Mouse (Mus musculus) liver, embryonic 11.5 days (tissue): ENCODE data around the gene Mmp14. TPM values are rescaled to one million over a fixed set of nuclear protein-coding genes. Genes with fewer than 3 reads are reported as not detected.

ENCODE experiments used
- ATAC-seq: fragments of 200-750 bp; cut with Nextera tagmentation; replicated peaks from 2 replicates; pipeline ENCODE4 v1.8.0; 2017; ENCODE audit warnings: moderate number of reproducible peaks, mild to moderate bottlenecking, moderate TSS enrichment, moderate library complexity; ENCODE audit not compliant: low FRiP score
- DNase-seq: peaks from one replicate; pipeline ENCODE4 v3.0.0-alpha.2; 2017; ENCODE audit warnings: low spot score
- H3K27ac ChIP-seq: fragments of 300-500 bp; sonication (generic); 2 replicates; pipeline ENCODE4 v1.5.1; 2014; ENCODE audit warnings: mild to moderate bottlenecking, low read depth, low read length, control low read depth
- H3K27me3 ChIP-seq: fragments of 300-500 bp; sonication (generic); replicated peaks from 2 replicates; pipeline ENCODE4 v1.6.1; 2014; ENCODE audit warnings: low read length, mixed read lengths; ENCODE audit not compliant: control insufficient read depth, insufficient read depth
- H3K36me3 ChIP-seq: fragments of 300-500 bp; sonication (generic); 2 replicates; pipeline ENCODE4 v1.6.1; 2014; ENCODE audit warnings: mild to moderate bottlenecking, low read length, moderate library complexity, mixed read lengths; ENCODE audit not compliant: control insufficient read depth, insufficient read depth
- H3K4me1 ChIP-seq: fragments of 300-500 bp; sonication (generic); replicated peaks from 2 replicates; pipeline ENCODE4 v1.6.1; 2014; ENCODE audit warnings: low read length, mixed read lengths; ENCODE audit not compliant: control insufficient read depth, insufficient read depth
- H3K4me2 ChIP-seq: fragments of 300-500 bp; sonication (generic); 2 replicates; pipeline ENCODE4 v1.6.1; 2014; ENCODE audit warnings: mild to moderate bottlenecking, control low read depth, moderate library complexity
- H3K4me3 ChIP-seq: fragments of 300-500 bp; sonication (generic); 2 replicates; pipeline ENCODE4 v1.5.1; 2014; ENCODE audit warnings: low read depth, low read length, control low read depth
- H3K9ac ChIP-seq: fragments of 300-500 bp; sonication (generic); 2 replicates; pipeline ENCODE4 v1.6.1; 2014; ENCODE audit warnings: low read depth, low read length, control low read depth
- H3K9me3 ChIP-seq: fragments of 300-500 bp; sonication (generic); 2 replicates; pipeline ENCODE4 v1.6.1; 2016; ENCODE audit warnings: low read length, inconsistent platforms, mixed read lengths; ENCODE audit not compliant: control insufficient read depth
- WGBS: fragments of 180-500 bp; shearing (Covaris S2); extraction: QIAGEN DNeasy Blood & Tissue Kit; methylation state at CpG from one replicate; pipeline ENCODE4 v1.1.7; 2014; 5-methylcytosine and 5-hydroxymethylcytosine counted together
- polyA plus RNA-seq: library from polyadenylated mRNA; unstranded; fragments of >200 nt; fragmentation: Nextera tagmentation; extraction: Ambion mirVana; gene quantifications from 2 replicates; pipeline ENCODE4 v1.2.1, GENCODE M21; 2014

Gene Mmp14
- polyA plus RNA-seq, 1 experiment from 2014 or later: 57.6 TPM

DNA sequence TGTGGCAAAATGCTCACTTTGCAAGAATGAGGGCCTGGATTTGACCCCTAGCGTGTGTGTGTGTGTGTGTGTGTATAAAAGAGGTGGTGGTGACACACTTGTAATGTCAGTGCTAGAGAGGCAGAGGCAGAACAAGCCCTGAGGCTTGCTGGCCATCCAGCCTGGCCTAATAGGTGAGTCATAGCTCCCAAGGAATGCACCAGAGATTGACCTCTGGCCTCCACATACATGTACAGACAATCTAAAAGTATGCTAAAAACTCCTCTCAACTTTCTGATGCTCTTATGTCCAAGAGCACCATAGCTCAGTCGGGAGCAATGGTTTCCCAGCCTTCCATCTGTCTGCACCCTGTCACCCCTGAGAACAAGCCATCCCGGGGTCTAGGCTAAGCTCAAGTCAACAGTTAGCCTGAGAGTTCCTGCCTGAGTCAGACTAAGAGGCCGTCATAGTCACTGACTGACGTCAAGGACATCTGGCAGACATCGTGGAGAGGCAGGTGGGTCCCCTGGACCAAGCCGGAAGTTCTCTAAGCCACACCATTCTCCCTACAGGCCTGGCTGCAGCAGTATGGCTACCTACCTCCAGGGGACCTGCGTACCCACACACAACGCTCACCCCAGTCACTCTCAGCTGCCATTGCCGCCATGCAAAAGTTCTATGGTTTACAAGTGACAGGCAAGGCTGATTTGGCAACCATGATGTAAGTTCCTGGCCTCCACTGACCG is 3.9 kb downstream of the Mmp14 start:
- Histone ChIP-seq H3K4me3 (no peak overlapping the region), H3K27me3 (peaks cover 33% of the 10 kb centered on the region), H3K4me1 (peaks cover 26% of the 10 kb centered on the region), H3K4me2 (no peak overlapping the region), H3K36me3 (peaks cover 12% of the 10 kb centered on the region), H3K9ac (no peak overlapping the region), H3K9me3 (no peaks in the 10 kb centered on the region), H3K27ac (no peak overlapping the region)
- no peak for ATAC-seq
- DNase-seq: no peak
- 78% methylated on average over 11 of the region's 11 CpGs for WGBS

DNA sequence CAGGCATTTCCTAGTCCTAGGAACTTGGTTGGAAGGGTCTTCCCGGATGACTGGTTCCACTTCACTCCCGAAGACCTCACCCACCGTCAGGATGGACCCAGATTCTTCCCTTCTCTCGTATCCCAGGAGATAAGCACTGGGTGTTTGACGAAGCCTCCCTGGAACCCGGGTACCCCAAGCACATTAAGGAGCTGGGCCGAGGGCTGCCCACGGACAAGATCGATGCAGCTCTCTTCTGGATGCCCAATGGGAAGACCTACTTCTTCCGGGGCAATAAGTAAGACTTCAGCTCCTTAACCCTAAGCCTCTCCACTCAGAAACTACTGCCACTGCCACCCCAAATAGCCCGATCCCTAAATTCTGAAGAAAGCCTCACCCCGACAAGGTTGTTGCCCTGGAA is 7.7 kb downstream of the Mmp14 start:
- H3K4me3 ChIP-seq: no peak overlapping the region
- peaks cover 4% of the 10 kb centered on the region; the same call in 1 of the 2 replicates for H3K27me3 ChIP-seq
- no peak for DNase-seq
- no peak for ATAC-seq
- H3K9ac ChIP-seq: no peak overlapping the region
- no peak overlapping the region for H3K27ac ChIP-seq
- 85% methylated on average over 12 of the region's 12 CpGs for WGBS
- peaks cover 16% of the 10 kb centered on the region for H3K36me3 ChIP-seq
- peaks cover 9% of the 10 kb centered on the region; the same call in 1 of the 2 replicates for H3K4me1 ChIP-seq
- no peak overlapping the region for H3K4me2 ChIP-seq
- H3K9me3 ChIP-seq: no peaks in the 10 kb centered on the region

DNA sequence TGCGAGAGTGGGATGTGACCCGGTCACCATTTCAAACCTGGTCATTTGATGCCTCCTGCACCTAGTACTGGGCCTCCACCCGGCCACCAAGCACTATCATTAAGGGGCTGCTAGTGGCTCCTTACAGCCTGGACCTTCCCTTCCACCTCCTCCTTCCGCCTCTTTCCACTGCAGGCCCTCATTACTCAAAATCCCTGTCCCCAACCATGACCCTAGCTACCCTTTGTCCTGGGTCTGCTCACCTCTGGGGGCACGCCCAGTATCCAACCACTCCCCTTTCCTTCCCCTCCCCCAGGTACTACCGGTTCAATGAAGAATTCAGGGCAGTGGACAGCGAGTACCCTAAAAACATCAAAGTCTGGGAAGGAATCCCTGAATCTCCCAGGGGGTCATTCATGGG is 8.2 kb downstream of the Mmp14 start:
- no peak for ATAC-seq
- no peak overlapping the region for H3K4me3 ChIP-seq
- H3K9ac ChIP-seq: no peak overlapping the region
- no peak overlapping the region for H3K4me2 ChIP-seq
- H3K27me3 ChIP-seq: peaks cover 4% of the 10 kb centered on the region; the same call in 1 of the 2 replicates
- H3K36me3 ChIP-seq: peaks cover 16% of the 10 kb centered on the region
- H3K4me1 ChIP-seq: peaks cover 9% of the 10 kb centered on the region; the same call in 1 of the 2 replicates
- no peak overlapping the region for H3K27ac ChIP-seq
- H3K9me3 ChIP-seq: no peaks in the 10 kb centered on the region
- no peak for DNase-seq
- 71% methylated on average over 7 of the region's 7 CpGs for WGBS

DNA sequence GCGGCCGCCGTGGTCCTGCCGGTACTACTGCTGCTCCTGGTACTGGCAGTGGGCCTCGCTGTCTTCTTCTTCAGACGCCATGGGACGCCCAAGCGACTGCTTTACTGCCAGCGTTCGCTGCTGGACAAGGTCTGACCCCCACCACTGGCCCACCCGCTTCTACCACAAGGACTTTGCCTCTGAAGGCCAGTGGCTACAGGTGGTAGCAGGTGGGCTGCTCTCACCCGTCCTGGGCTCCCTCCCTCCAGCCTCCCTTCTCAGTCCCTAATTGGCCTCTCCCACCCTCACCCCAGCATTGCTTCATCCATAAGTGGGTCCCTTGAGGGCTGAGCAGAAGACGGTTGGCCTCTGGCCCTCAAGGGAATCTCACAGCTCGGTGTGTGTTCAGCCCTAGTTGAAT is 9.1 kb downstream of the Mmp14 start:
- ATAC-seq: no peak
- H3K4me2 ChIP-seq: no peak overlapping the region
- H3K4me1 ChIP-seq: peaks cover 12% of the 10 kb centered on the region
- peaks cover 4% of the 10 kb centered on the region; the same call in 1 of the 2 replicates for H3K27me3 ChIP-seq
- H3K9me3 ChIP-seq: no peaks in the 10 kb centered on the region
- no peak overlapping the region for H3K27ac ChIP-seq
- peaks cover 16% of the 10 kb centered on the region for H3K36me3 ChIP-seq
- WGBS: 90% methylated on average over 14 of the region's 14 CpGs
- H3K9ac ChIP-seq: no peak overlapping the region
- DNase-seq: no peak
- no peak overlapping the region for H3K4me3 ChIP-seq

DNA sequence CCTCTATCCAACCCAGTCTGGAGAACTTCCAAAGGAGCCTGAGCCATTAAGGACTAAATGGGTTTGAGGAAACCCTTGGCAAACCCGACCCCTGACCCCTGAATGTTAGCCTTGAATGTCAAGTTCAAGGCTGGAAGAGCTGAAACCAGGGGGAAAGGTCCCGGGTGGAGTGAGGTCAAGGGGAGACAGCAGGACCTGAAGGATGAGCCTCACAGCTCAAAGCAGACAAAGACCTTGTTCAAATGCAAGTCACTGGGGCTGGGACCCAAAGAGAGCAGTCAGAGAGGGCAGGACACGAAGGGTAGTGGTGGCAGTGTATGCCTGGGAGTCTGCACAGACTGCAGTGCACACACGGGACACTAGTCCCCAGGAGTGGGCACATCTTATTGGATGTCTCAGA is 10.0 kb downstream of the Mmp14 start:
- H3K4me2 ChIP-seq: no peak overlapping the region
- no peak overlapping the region for H3K4me3 ChIP-seq
- ATAC-seq: no peak
- peaks cover 16% of the 10 kb centered on the region for H3K4me1 ChIP-seq
- 69% methylated on average over 4 of the region's 4 CpGs for WGBS
- no peaks in the 10 kb centered on the region for H3K9me3 ChIP-seq
- H3K9ac ChIP-seq: no peak overlapping the region
- H3K36me3 ChIP-seq: peaks cover 11% of the 10 kb centered on the region
- DNase-seq: no peak
- no peak overlapping the region for H3K27ac ChIP-seq
- H3K27me3 ChIP-seq: peaks cover 4% of the 10 kb centered on the region; the same call in 1 of the 2 replicates

DNA sequence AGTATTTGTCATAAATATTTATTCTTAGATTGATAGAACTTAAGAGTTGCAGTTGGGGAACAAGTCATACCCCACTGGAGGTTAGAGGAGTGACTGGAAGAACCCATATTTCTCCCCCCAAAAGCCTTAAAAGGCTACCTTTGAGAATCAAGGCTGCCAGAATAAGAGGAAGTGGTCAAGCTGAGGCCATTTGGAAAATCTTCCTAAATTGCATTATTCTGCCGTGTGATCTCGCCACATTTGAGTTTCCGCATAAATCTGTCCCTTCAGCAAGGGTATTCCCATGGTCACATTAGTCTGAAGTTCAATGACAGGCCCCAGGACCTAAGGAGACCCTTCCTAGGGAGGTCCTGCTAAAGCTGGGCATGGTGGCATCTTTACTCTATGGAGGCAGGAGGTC is 11.1 kb downstream of the Mmp14 start:
- Histone ChIP-seq H3K9ac (no peak overlapping the region), H3K36me3 (peaks cover 11% of the 10 kb centered on the region), H3K9me3 (no peaks in the 10 kb centered on the region), H3K4me2 (no peak overlapping the region), H3K4me3 (no peak overlapping the region), H3K4me1 (peaks cover 16% of the 10 kb centered on the region), H3K27me3 (peaks cover 4% of the 10 kb centered on the region; the same call in 1 of the 2 replicates), H3K27ac (no peak overlapping the region)
- ATAC-seq (no peak), DNase-seq (no peak)
- WGBS: 64% methylated on average over 3 of the region's 3 CpGs

DNA sequence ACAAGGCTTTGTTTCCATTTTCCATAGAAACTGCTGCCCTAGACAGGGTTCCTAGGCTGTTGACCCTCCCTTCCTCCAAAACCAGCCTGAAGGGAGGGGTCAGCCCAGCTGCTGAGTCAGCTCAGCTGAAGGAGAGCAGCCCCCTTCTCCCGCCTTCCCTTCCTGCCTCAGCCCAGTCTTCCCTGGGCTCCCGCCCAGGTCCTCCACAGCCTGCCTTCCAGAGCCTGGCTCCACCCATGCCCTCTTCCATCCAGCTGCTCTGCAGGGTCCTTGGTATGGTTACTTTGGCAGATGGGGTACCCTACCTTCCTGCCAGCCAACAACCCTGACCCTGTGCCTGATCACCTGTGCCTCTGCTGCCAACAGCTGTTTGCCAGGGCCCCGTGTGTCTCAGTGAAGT is 11.8 kb downstream of the Mmp14 start:
- H3K27me3 ChIP-seq: peaks cover 4% of the 10 kb centered on the region; the same call in 1 of the 2 replicates
- ATAC-seq: peak; percentile 30; the same call in 1 of the 2 replicates
- H3K9me3 ChIP-seq: no peaks in the 10 kb centered on the region
- no peak overlapping the region for H3K27ac ChIP-seq
- H3K4me1 ChIP-seq: peaks cover 16% of the 10 kb centered on the region
- DNase-seq: no peak
- H3K9ac ChIP-seq: no peak overlapping the region
- no peak overlapping the region for H3K4me3 ChIP-seq
- H3K36me3 ChIP-seq: peaks cover 10% of the 10 kb centered on the region
- H3K4me2 ChIP-seq: no peak overlapping the region
- 43% methylated on average over 3 of the region's 3 CpGs for WGBS

DNA sequence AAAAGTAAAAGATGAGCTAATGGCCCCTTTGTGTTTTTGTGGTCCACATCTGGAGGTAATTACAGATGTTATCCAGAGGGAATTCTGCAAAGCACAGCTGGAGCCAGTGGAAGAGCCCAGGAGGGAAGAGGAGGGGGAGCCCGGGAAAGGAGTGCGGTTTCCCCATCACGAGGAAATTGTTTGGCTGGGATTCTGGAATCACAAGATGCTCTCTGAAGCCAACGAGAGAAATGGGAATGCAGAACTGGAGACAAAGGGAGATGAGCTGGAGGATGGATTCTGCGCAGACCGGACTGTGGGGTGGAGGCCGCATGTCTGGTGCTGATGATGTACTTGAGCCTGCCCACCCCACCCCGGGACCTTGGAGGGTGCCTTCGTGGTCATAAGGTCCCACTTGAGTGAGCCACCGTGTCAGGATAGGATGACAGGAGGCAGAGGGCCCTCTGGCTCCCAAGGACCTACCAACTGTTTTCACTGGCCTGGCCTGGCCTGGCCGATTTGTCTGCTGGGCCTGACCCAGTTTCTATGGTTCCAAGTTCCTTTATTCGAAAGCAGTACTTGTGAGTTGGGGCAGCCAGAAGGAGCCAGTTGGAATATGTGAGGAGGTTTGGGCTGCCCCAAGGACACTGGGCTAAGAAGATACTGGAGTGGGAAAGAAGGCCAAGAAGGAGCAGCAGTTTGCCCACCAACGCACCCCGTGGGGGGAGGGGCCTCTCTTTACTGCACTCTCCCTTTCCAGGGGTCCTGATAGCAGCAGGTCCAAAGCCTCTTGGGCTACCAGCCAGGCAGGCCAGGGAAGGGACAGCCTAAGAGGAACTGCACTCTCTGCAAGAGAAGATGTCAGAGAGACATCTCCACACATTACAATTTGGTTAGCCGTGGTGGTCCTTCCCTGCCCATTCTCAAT is 12.6 kb downstream of the Mmp14 start:
- H3K36me3 ChIP-seq: peaks cover 9% of the 10 kb centered on the region; the same call in 1 of the 2 replicates
- no peak overlapping the region for H3K27ac ChIP-seq
- no peak overlapping the region for H3K9ac ChIP-seq
- 71% methylated on average over 15 of the region's 15 CpGs for WGBS
- H3K9me3 ChIP-seq: no peaks in the 10 kb centered on the region
- peaks cover 4% of the 10 kb centered on the region; the same call in 1 of the 2 replicates for H3K27me3 ChIP-seq
- H3K4me2 ChIP-seq: no peak overlapping the region
- no peak overlapping the region for H3K4me3 ChIP-seq
- peaks cover 20% of the 10 kb centered on the region for H3K4me1 ChIP-seq
- ATAC-seq (no peak), DNase-seq (no peak)
